Mouse (Mus musculus) heart, embryonic 15.5 days (tissue): ENCODE data around the gene Tmem230. TPM values are rescaled to one million over a fixed set of nuclear protein-coding genes. Genes with fewer than 3 reads are reported as not detected.
"Not testable (repeated sequence)": the region's sequence is repeated elsewhere in the genome, so short reads cannot be mapped to it uniquely, and the experiment has no call there.

Experiments
- ATAC-seq: fragments of 200-750 bp; cut with Nextera tagmentation; replicated peaks from 2 replicates; pipeline ENCODE4 v1.8.0; 2017; ENCODE audit warnings: low read depth, moderate TSS enrichment; ENCODE audit not compliant: insufficient number of reproducible peaks, insufficient read depth, low FRiP score
- H3K27ac ChIP-seq: fragments of 300-500 bp; sonication (generic); 2 replicates; pipeline ENCODE4 v1.5.1; 2015; ENCODE audit warnings: mild to moderate bottlenecking, inconsistent platforms
- H3K27me3 ChIP-seq: fragments of 300-500 bp; sonication (generic); 2 replicates; pipeline ENCODE4 v1.6.1; 2015; ENCODE audit warnings: inconsistent platforms
- H3K36me3 ChIP-seq: fragments of 300-500 bp; sonication (generic); 2 replicates; pipeline ENCODE4 v1.6.1; 2015; ENCODE audit warnings: mild to moderate bottlenecking, inconsistent platforms
- H3K4me1 ChIP-seq: fragments of 300-500 bp; sonication (generic); replicated peaks from 2 replicates; pipeline ENCODE4 v1.6.1; 2015; ENCODE audit warnings: inconsistent platforms
- H3K4me2 ChIP-seq: fragments of 300-500 bp; sonication (generic); 2 replicates; pipeline ENCODE4 v1.6.1; 2015; ENCODE audit warnings: inconsistent platforms, mild to moderate bottlenecking, moderate library complexity
- H3K4me3 ChIP-seq: fragments of 300-500 bp; sonication (generic); 2 replicates; pipeline ENCODE4 v1.5.1; 2015; ENCODE audit warnings: mild to moderate bottlenecking, inconsistent platforms
- H3K9ac ChIP-seq: fragments of 300-500 bp; sonication (generic); 2 replicates; pipeline ENCODE4 v1.6.1; 2015; ENCODE audit warnings: mild to moderate bottlenecking, inconsistent platforms
- H3K9me3 ChIP-seq: fragments of 300-500 bp; sonication (generic); replicated peaks from 2 replicates; pipeline ENCODE4 v1.6.1; 2016; ENCODE audit warnings: inconsistent platforms
- WGBS: fragments of 180-500 bp; shearing (Covaris S2); methylation state at CpG from one replicate; pipeline ENCODE4 v1.1.7; 2015; ENCODE audit warnings: mixed read lengths; 5-methylcytosine and 5-hydroxymethylcytosine counted together
- polyA plus RNA-seq: library from polyadenylated mRNA; unstranded; fragments of >200 nt; fragmentation: Nextera tagmentation; extraction: Ambion mirVana; gene quantifications from 2 replicates; pipeline ENCODE4 v1.2.1, GENCODE M21; 2015

Gene Tmem230
- polyA plus RNA-seq, 1 experiment from 2014 or later, result 40.2 TPM

DNA sequence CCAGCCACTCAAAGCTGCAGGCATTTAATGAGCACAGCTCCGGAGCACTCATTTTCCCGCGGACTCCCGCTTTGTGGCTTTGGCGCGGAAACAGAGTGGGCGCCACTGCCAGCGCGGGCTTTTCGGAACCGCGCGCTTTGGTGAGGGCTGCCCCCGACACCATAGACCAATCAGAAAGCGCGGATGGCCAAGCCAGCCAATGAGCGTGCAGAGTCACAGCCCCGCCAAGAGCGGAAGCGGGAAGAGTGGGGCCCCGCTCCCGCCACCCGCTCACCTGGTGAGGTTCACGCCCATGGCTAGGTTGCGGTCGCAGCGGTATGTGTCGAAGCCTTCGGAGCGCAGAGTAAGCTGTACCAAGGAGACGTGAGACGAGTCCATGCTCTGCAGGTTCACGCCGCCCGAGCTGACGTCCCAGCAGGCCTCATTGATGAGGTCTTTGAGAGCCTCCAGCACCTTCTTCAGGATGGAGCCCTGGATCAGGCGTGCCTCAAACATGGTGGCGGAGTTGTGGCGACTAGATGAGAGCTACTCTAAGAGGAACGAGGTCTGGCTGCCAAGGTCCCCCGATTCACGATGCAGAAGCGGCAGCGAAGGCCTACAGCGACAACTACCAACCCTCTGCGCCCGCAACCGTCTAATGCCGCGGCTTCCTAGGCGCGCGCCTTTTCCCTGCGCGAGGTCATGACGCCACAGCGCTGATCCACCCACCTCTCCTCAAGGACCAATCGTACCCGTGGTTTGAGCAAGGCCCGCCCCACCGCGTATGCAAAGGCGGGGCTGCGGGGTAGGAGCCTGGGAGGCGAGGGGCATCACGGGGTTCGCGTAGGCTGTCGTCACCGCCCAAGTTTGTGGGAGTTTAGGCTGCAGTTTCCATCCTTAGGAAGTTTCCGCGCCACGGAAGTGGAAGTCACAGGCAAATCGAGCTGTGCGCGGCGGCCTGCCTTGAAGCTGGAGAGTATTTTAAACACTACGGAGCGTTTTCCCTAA is 5.2 kb upstream of the Tmem230 start, which contains the start of gene Pcna:
Gene Pcna (minus strand): TSS at position 773 of the 987 bp plus-strand sequence.
- Histone ChIP-seq H3K4me2 (peak within 1 kb of the TSS; percentile 83), H3K4me1 (peaks cover 22% of the 10 kb centered on the region), H3K4me3 (peak within 1 kb of the TSS; percentile 82), H3K27ac (peak within 1 kb of the TSS; percentile 86), H3K36me3 (peaks cover 18% of the 10 kb centered on the region), H3K27me3 (no peaks in the 10 kb centered on the region), H3K9ac (peak within 1 kb of the TSS; percentile 64), H3K9me3 (no peaks in the 10 kb centered on the region)
- peak; percentile 99 for ATAC-seq
- under 1% methylated on average over 79 of the region's 79 CpGs for WGBS

DNA sequence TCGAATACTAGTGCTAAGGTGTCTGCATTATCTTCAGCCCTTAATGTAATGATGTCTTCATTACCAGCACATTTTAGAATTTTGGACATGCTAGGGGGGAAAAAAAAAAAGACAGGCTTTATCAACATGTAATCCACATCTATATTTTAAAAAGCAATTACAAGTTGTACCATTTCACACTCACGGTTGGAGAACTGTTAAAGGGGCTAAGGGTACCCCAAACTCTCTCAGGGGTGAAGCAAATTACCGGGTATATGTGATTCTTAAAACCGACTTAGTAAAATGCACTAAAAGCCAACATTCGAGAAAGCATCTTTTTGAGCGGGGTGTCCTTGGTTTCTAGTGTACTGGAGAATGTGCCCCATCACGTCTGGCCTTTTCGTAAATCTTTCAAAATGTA is 4.3 kb upstream of the Tmem230 start:
- H3K4me3 ChIP-seq, result peak overlapping the region; percentile 82
- WGBS, result 7% methylated on average over 8 of the region's 8 CpGs
- H3K4me1 ChIP-seq, result peaks cover 24% of the 10 kb centered on the region
- ATAC-seq, result no peak
- H3K9me3 ChIP-seq, result no peaks in the 10 kb centered on the region
- H3K4me2 ChIP-seq, result peak overlapping the region; percentile 83
- H3K9ac ChIP-seq, result peak overlapping the region; percentile 64
- H3K36me3 ChIP-seq, result peaks cover 18% of the 10 kb centered on the region
- no peaks in the 10 kb centered on the region for H3K27me3 ChIP-seq
- peak overlapping the region; percentile 86 for H3K27ac ChIP-seq

DNA sequence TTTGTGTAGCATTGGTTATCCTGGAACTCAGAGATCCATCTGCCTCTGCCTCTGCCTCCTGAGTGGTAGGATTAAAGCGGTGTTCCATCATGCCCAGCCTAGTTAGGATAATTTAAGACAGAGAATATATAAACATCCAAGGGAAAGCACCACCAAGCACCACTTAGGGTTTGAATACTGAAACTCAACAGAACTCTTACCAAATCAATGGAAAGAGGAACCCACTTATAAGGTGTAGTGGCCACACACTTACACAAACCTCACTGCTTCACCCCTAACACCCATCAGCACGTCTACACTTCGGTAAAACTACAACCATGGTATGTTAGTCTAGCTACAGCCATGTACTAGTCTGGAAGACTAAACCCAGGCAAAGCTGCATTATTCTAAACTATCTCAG is 4.2 kb downstream of the Tmem230 start:
- WGBS, result 93% methylated on average over 3 of the region's 3 CpGs
- Histone ChIP-seq H3K36me3 (peaks cover 21% of the 10 kb centered on the region; the same call in 1 of the 2 replicates), H3K27me3 (no peaks in the 10 kb centered on the region), H3K9ac (no peak overlapping the region), H3K4me1 (peaks cover 10% of the 10 kb centered on the region), H3K9me3 (no peaks in the 10 kb centered on the region), H3K4me3 (no peak overlapping the region), H3K27ac (no peak overlapping the region), H3K4me2 (no peak overlapping the region)
- ATAC-seq, result no peak

DNA sequence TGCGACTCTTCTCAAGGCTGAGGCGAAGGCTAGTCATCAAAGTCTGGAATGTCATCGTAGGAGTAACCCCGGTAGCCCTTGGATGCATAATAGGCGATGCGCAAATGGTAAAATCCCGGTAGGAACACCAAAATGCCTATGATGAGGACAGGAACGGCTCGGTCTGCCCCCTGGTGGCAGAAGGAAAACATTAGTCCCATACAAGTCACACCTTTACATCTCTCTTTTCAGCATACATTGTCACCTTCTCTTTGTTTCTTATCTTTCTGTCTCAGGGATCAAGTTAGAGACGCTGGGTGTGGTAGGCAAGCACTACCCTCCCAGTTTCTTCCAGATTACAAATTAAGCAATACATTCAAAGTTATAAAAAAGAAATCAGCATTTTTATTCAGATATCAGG is 7.2 kb downstream of the Tmem230 start:
- not testable (repeated sequence) for H3K27me3 ChIP-seq, ATAC-seq

DNA sequence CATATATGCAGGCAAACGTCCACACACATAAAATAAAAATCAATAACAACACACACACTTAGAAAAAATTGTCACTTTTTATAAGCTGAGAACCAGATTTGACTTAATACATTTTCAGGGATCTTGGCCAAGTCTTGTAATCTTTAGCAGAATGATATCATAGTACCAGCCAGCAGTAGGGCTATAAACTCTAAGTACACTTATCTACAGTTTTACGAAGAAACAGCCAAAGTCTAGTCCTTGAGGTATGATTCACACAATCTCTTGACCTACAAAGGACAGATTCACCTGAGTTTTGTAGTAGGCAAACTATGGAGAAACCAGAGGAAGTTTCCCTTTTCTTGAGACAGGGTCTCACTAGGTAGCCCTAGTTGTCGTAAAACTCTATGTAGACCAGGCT is 8.2 kb downstream of the Tmem230 start:
- not testable (repeated sequence) for H3K9ac ChIP-seq, H3K27me3 ChIP-seq, H3K27ac ChIP-seq, H3K4me2 ChIP-seq, ATAC-seq, H3K4me3 ChIP-seq, H3K9me3 ChIP-seq, H3K4me1 ChIP-seq
- WGBS, result 76% methylated on average over 3 of the region's 3 CpGs
- peaks cover 19% of the 10 kb centered on the region; the same call in 1 of the 2 replicates for H3K36me3 ChIP-seq

More for the DNA sequence above, 7.2 kb downstream of the Tmem230 start:
- not testable (repeated sequence) for H3K4me2 ChIP-seq, H3K27ac ChIP-seq, H3K4me3 ChIP-seq, H3K9ac ChIP-seq, H3K4me1 ChIP-seq, H3K9me3 ChIP-seq
- WGBS, result 27% methylated on average over 10 of the region's 10 CpGs
- peaks cover 21% of the 10 kb centered on the region; the same call in 1 of the 2 replicates for H3K36me3 ChIP-seq

DNA sequence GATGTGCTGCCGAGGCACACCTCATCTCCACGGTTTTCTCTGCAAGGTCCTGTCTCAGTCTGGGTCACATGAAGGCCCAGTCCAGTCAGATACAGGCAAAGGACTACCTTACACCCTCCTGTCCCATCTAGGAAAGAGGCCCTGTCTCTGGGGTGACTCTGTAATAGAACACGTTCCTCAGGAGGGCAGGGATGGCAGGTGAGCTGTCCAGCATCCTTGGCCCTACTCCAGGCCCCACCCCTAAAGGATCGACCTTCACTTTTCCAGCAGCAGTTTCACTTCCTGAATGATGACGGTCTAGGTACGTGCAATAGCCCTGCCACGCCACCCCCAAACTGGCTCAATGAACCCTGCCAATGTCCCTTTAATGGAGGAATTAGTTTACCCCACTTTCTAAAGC is 11.6 kb downstream of the Tmem230 start:
- Histone ChIP-seq H3K4me2 (no peak overlapping the region), H3K4me1 (no peaks in the 10 kb centered on the region), H3K36me3 (no peaks in the 10 kb centered on the region), H3K9ac (no peak overlapping the region), H3K27ac (no peak overlapping the region), H3K27me3 (no peaks in the 10 kb centered on the region), H3K4me3 (no peak overlapping the region), H3K9me3 (no peaks in the 10 kb centered on the region)
- WGBS, result 71% methylated on average over 7 of the region's 7 CpGs
- no peak for ATAC-seq

DNA sequence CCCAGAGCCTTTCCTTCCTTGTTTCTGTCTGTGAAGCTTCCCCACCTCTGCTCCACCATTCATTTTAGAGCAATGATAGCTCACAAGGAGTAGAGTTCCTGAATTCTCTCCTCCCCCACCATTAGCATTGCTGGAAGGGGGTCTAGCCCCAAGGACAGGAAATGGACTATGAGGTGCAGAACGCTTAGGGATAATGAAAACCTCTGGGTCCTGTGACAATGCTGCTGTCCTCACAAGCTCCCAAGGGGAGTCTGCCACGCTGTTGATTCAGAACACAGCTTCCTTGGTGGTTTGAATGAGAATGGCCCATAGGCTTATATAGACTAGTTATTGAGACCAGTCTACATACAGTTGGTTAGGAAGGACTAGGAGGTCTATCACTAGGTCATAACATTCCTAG is 12.3 kb downstream of the Tmem230 start:
- no peaks in the 10 kb centered on the region for H3K27me3 ChIP-seq
- H3K36me3 ChIP-seq, result no peaks in the 10 kb centered on the region
- no peak for ATAC-seq
- H3K4me1 ChIP-seq, result no peaks in the 10 kb centered on the region
- no peaks in the 10 kb centered on the region for H3K9me3 ChIP-seq
- no peak overlapping the region for H3K27ac ChIP-seq
- H3K4me2 ChIP-seq, result no peak overlapping the region
- 46% methylated on average over 2 of the region's 2 CpGs for WGBS
- no peak overlapping the region for H3K9ac ChIP-seq
- no peak overlapping the region for H3K4me3 ChIP-seq

DNA sequence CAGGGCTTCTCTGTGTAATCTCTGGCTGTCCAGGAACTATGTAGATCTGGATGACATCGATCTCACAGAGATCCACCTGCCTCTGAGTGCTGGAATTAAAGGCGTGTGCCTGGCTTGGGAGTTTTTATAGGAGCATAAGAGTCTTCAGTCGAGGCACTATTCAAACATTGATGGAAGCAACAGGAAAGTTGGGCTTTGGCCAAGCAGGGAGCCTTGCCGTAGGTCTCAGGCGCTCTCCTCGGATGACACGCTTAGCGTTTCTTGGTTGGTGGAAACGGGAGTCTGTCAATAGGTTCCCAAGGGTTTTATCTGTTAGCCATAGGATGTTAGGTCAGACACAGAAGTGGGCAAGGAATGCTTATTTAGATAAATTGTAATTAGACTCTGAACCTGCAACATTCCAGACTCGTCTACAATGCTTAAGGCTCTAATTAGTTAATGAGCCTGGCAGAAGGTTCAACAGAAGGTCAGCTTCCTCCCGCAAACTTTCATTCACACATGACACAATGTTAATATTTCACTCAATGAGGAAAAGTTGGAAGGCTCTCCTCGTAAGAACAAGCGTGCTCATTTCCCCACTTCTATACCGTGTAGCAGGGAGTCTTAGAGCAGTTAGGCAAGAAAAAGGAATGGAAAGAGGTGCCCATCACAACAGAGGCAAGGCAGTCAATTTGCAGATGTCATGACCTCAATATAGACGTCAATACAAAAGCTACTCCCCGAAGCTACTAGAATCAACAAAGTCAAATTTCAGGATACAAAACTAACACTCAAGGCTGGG is 13.4 kb downstream of the Tmem230 start:
- no peaks in the 10 kb centered on the region for H3K4me1 ChIP-seq
- no peaks in the 10 kb centered on the region for H3K27me3 ChIP-seq
- H3K9ac ChIP-seq, result no peak overlapping the region
- no peak overlapping the region for H3K4me2 ChIP-seq
- H3K36me3 ChIP-seq, result no peaks in the 10 kb centered on the region
- 62% methylated on average over 16 of the region's 16 CpGs for WGBS
- no peaks in the 10 kb centered on the region for H3K9me3 ChIP-seq
- no peak overlapping the region for H3K4me3 ChIP-seq
- ATAC-seq, result no peak
- H3K27ac ChIP-seq, result no peak overlapping the region

DNA sequence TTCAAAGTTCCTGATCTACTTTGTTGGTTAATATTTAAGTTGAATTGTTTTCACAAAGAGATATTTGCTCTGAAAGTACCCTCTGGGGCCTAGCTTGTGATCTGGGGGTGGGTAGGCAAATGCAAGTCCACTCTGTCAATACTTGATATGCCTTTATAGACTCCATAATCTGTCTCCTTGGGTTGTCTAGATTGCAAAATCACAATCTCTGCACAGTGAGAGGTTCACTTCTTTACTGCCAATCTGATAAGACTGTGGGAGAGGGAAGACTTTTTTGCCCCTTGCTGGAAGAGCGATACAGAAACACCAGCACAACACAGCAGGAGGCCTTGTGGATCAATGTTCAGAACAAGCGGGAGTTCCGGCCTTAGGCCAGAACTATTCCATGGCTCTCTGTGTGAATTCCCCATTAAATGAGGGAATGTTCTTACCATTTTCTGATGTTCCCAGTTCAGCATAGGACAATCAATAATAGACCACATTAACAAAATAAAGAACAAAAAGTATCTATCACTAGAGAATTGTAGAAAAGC is 15.1 kb downstream of the Tmem230 start:
- Histone ChIP-seq H3K27ac (no peak overlapping the region), H3K9ac (no peak overlapping the region), H3K4me3 (no peak overlapping the region), H3K4me2 (no peak overlapping the region), H3K9me3 (no peaks in the 10 kb centered on the region), H3K36me3 (no peaks in the 10 kb centered on the region), H3K27me3 (no peaks in the 10 kb centered on the region), H3K4me1 (no peaks in the 10 kb centered on the region)
- WGBS, result 92% methylated on average over 3 of the region's 3 CpGs
- no peak for ATAC-seq

DNA sequence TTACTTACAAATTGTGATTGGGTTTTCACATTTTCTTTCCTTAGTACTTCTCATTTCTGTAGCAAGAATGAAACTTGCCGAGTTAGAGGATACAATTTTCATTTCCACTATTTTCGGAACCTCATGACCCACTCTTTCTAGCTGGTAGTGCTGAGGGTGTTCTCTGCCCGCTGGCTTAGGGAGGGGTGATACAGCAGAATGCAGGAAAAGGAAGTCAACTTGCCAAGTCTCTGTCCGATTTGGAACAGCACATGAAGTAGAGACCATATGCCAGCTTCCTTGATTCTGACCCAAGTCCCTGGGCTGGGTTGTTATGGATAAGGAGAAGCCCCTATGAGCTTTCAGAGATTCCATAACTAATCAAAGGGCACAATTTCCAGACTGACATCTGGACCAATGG is 23.2 kb downstream of the Tmem230 start:
- Histone ChIP-seq H3K27ac (no peak overlapping the region), H3K27me3 (no peaks in the 10 kb centered on the region), H3K4me3 (no peak overlapping the region), H3K36me3 (no peaks in the 10 kb centered on the region), H3K9ac (no peak overlapping the region), H3K4me2 (no peak overlapping the region), H3K4me1 (peaks cover 8% of the 10 kb centered on the region), H3K9me3 (no peaks in the 10 kb centered on the region)
- ATAC-seq, result no peak
- WGBS, result 73% methylated on average over 4 of the region's 4 CpGs

DNA sequence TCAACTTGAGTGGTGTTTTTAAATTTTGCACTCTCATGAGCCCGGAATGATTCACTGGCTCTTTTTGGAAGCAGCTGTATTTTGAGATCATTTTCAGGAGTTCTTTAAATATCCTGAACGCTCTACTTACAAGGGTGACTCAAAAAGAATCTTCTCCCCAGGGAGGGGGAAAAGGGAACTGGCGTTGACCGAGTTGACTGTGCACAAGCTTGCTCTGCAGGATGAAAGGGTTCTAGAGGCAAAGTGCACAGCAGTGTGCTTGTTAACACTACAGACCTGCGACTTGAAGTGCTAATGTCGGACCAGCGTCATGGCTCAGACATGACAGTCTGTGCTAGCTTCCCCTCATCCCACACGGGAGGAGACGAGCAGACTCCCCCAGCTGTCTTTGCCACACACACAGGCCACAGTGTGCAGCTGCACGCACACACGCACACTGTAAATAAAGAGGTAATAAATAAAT is 26.0 kb downstream of the Tmem230 start:
- ATAC-seq, result no peak; the same call in 1 of the 2 replicates
- no peaks in the 10 kb centered on the region for H3K36me3 ChIP-seq

More for the DNA sequence above, 26.0 kb downstream of the Tmem230 start:
- Histone ChIP-seq H3K4me3 (no peak overlapping the region), H3K27me3 (no peaks in the 10 kb centered on the region), H3K27ac (peak overlapping the region; percentile 7), H3K4me1 (peaks cover 8% of the 10 kb centered on the region), H3K4me2 (peak overlapping the region; percentile 29; the same call in 1 of the 2 replicates), H3K9me3 (no peaks in the 10 kb centered on the region), H3K9ac (no peak overlapping the region)
- WGBS, result 32% methylated on average over 11 of the region's 11 CpGs
